Mouse (Mus musculus): ENCODE results near the gene Phospho1.

Phospho1 gene

GRCm38 (mm10) chr11:95834143-95834667, 9.9 kb downstream of the Phospho1 start:
- DNase-seq (ENCODE audit: low read depth, low spot score), result no peak

- no peak for DNase-seq (ENCODE audit: low read depth, low spot score)
Observed at GRCm38 (mm10) chr11:95834742-95835710, 10.7 kb downstream of the Phospho1 start.

- no peak for DNase-seq (ENCODE audit: low read depth, low spot score)
Observed at GRCm38 (mm10) chr11:95835832-95836231, 11.5 kb downstream of the Phospho1 start.

GRCm38 (mm10) chr11:95836433-95836832, 12.1 kb downstream of the Phospho1 start:
- DNase-seq (ENCODE audit: low read depth, low spot score), result no peak

GRCm38 (mm10) chr11:95837059-95837458, 12.8 kb downstream of the Phospho1 start, which contains the start of gene Gngt2:
Gene Gngt2, plus strand, starts transcription at chr11:95837216.
- DNase-seq (ENCODE audit: low read depth, low spot score), result no peak

GRCm38 (mm10) chr11:95838598-95838997, 14.3 kb downstream of the Phospho1 start:
- no peak for DNase-seq (ENCODE audit: low read depth, low spot score)

- DNase-seq (ENCODE audit: low read depth, low spot score), result no peak
Observed at GRCm38 (mm10) chr11:95838999-95839868, 14.9 kb downstream of the Phospho1 start.

GRCm38 (mm10) chr11:95840694-95841497, 16.6 kb downstream of the Phospho1 start:
- DNase-seq (ENCODE audit: low read depth, low spot score), result no peak

- no peak for DNase-seq (ENCODE audit: low read depth, low spot score)
Observed at GRCm38 (mm10) chr11:95841498-95841830, 17.2 kb downstream of the Phospho1 start.

GRCm38 (mm10) chr11:95842074-95842681, 17.9 kb downstream of the Phospho1 start, which contains the start of gene Abi3:
Gene Abi3, minus strand, starts transcription at chr11:95842476.
- no peak for DNase-seq (ENCODE audit: low read depth, low spot score)

- no peak for DNase-seq (ENCODE audit: low read depth, low spot score)
Observed at GRCm38 (mm10) chr11:95842953-95843352, 18.7 kb downstream of the Phospho1 start.

GRCm38 (mm10) chr11:95843421-95843950, 19.2 kb downstream of the Phospho1 start:
- no peak for DNase-seq (ENCODE audit: low read depth, low spot score)

- DNase-seq (ENCODE audit: low read depth, low spot score), result no peak
Observed at GRCm38 (mm10) chr11:95844935-95845334, 20.6 kb downstream of the Phospho1 start.

- no peak for DNase-seq (ENCODE audit: low read depth, low spot score)
Observed at GRCm38 (mm10) chr11:95850898-95851297, 26.6 kb downstream of the Phospho1 start.

GRCm38 (mm10) chr11:95853684-95854083, 29.4 kb downstream of the Phospho1 start:
- DNase-seq (ENCODE audit: low read depth, low spot score), result no peak

- DNase-seq (ENCODE audit: low read depth, low spot score), result no peak
Observed at GRCm38 (mm10) chr11:95857306-95857705, 33.0 kb downstream of the Phospho1 start.

- DNase-seq (ENCODE audit: low read depth, low spot score), result no peak
Observed at GRCm38 (mm10) chr11:95857716-95858527, 33.6 kb downstream of the Phospho1 start.

GRCm38 (mm10) chr11:95858528-95859467, 34.5 kb downstream of the Phospho1 start:
- DNase-seq (ENCODE audit: low read depth, low spot score), result peak; percentile 94
